Mouse (Mus musculus): ENCODE results near the gene Car12. TPM values are rescaled to one million over a fixed set of nuclear protein-coding genes. Genes with fewer than 3 reads are reported as not detected.
"Not testable (repeated sequence)": the region's sequence is repeated elsewhere in the genome, so short reads cannot be mapped to it uniquely, and the experiment has no call there.

Car12 gene
- polyA plus RNA-seq, 1 experiment from 2014 or later = 0.81 TPM

DNA sequence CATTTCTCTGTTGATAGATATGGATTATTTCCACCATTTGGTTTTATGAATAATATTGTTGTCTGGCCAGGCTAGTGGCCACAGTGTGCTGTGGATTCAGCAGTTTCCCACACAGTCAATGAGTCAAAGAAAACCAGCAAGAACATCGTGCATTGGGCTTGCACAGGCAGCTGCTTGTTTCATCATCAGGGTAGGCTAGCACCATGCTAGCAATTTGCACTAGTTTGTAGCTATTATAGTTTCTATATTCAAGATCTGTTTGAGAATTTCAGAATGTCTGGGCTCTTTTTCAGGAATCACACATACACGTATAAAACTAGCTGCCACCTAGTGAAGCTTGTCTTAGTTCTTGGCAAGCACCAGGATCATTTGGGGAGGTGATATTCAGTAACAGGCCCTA, 21.6 kb downstream of the Car12 start:
- Histone ChIP-seq H3K27ac (replicated peaks) (no peak overlapping the region), H3K27me3 (replicated peaks) (no peaks in the 10 kb centered on the region), H3K36me3 (no peaks in the 10 kb centered on the region), H3K4me3 (replicated peaks) (no peak overlapping the region), H3K4me1 (peaks cover 9% of the 10 kb centered on the region), H3K9me3 (replicated peaks) (no peaks in the 10 kb centered on the region), H3K4me2 (no peak overlapping the region), H3K9ac (replicated peaks) (no peak overlapping the region)
- no peak for ATAC-seq (ENCODE audit: low FRiP score)
- WGBS = 92% methylated on average over 2 of the region's 2 CpGs

DNA sequence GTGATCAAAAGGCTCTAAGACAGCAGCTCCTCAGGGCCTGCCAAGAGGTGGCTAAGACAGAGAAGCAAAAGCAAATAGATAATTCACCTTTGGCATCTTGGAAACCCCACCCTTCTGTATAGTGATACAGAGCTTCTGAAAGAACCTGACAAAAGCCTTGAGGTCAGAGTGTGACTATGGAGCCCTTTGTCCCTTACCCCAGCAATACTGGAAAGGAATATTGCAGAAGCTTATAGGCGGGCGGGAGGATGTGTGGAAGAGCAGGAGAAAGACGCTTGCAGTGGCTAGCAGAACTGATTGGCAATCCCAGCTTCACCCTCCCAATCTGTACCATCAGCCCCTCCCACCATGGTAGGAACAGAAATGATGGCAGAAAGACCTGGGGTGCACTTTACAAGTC, 22.5 kb downstream of the Car12 start:
- Histone ChIP-seq H3K4me3 (replicated peaks) (no peak overlapping the region), H3K36me3 (no peaks in the 10 kb centered on the region), H3K27ac (replicated peaks) (no peak overlapping the region), H3K4me2 (no peak overlapping the region), H3K9me3 (replicated peaks) (no peaks in the 10 kb centered on the region), H3K27me3 (replicated peaks) (no peaks in the 10 kb centered on the region), H3K9ac (replicated peaks) (no peak overlapping the region), H3K4me1 (peaks cover 9% of the 10 kb centered on the region)
- no peak for ATAC-seq (ENCODE audit: low FRiP score)
- WGBS = 73% methylated on average over 3 of the region's 3 CpGs

DNA sequence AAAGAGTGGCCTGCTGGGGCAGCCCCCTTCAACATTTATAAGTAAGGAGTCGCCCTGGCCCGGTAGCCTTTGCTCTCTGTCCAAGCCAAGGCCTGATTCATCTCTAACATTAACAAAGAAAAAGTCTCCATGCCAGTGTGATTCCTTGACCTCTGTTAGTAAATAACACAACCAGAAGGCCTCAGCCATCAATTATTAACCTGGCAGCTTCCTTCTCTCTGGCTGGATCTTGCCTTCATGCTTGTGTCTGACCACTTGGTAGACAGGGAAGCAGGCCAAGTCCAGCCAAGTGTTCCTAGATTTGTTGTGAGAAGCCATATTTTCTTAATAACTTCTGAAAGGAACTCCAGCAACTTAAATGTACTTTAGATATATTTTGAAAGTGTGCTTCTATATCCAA, 23.1 kb downstream of the Car12 start:
- H3K27me3 ChIP-seq (replicated peaks) = no peaks in the 10 kb centered on the region
- H3K4me1 ChIP-seq = peaks cover 9% of the 10 kb centered on the region
- H3K4me3 ChIP-seq (replicated peaks) = no peak overlapping the region
- ATAC-seq (ENCODE audit: low FRiP score) = no peak
- no peak overlapping the region for H3K9ac ChIP-seq (replicated peaks)
- H3K27ac ChIP-seq (replicated peaks) = no peak overlapping the region
- H3K9me3 ChIP-seq (replicated peaks) = no peaks in the 10 kb centered on the region
- no peaks in the 10 kb centered on the region for H3K36me3 ChIP-seq
- WGBS = 56% methylated on average over 2 of the region's 2 CpGs
- no peak overlapping the region for H3K4me2 ChIP-seq

DNA sequence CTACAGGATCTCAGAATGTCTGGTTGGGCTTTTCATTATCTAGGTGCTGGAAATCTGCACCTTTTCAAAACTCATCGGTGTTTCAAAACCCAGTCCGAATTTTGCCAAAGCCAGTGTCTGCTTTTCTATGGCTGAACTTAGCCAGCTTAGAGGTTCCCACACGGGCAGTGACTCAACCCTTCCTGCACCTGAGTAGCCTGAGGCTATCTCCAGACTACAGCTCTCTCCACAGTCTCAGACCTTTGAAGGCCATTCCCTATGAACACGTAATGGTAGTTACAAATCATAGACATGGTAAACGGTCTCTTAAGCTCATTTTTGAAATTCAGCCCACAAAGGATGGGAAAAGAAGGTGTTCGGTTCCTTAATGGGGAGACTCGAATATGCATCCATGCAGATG, 26.0 kb downstream of the Car12 start:
- Histone ChIP-seq H3K36me3 (no peaks in the 10 kb centered on the region), H3K4me3 (replicated peaks) (no peak overlapping the region), H3K27ac (replicated peaks) (no peak overlapping the region), H3K4me2 (no peak overlapping the region), H3K9me3 (replicated peaks) (no peaks in the 10 kb centered on the region), H3K4me1 (no peaks in the 10 kb centered on the region), H3K27me3 (replicated peaks) (no peaks in the 10 kb centered on the region), H3K9ac (replicated peaks) (no peak overlapping the region)
- WGBS = 90% methylated on average over 7 of the region's 7 CpGs
- no peak for ATAC-seq (ENCODE audit: low FRiP score)

- H3K4me2 ChIP-seq = no peak overlapping the region
- 90% methylated on average over 2 of the region's 2 CpGs for WGBS
Measured at GRCm38 (mm10) chr9:66744531-66744930, 31.0 kb downstream of the Car12 start.

GRCm38 (mm10) chr9:66748390-66748789, 34.9 kb downstream of the Car12 start:
- Histone ChIP-seq H3K4me2 (no peak overlapping the region), H3K36me3 (no peaks in the 10 kb centered on the region), H3K4me1 (no peaks in the 10 kb centered on the region), H3K27me3 (replicated peaks) (no peaks in the 10 kb centered on the region), H3K9me3 (replicated peaks) (no peaks in the 10 kb centered on the region), H3K4me3 (replicated peaks) (no peak overlapping the region), H3K9ac (replicated peaks) (no peak overlapping the region), H3K27ac (replicated peaks) (no peak overlapping the region)
- WGBS = 66% methylated on average over 15 of the region's 15 CpGs
- no peak for ATAC-seq (ENCODE audit: low FRiP score)

More at GRCm38 (mm10) chr9:66744531-66744930, 31.0 kb downstream of the Car12 start:
- H3K9me3 ChIP-seq (replicated peaks) = no peaks in the 10 kb centered on the region
- H3K9ac ChIP-seq (replicated peaks) = no peak overlapping the region
- no peak overlapping the region for H3K27ac ChIP-seq (replicated peaks)
- H3K27me3 ChIP-seq (replicated peaks) = no peaks in the 10 kb centered on the region
- no peak for ATAC-seq (ENCODE audit: low FRiP score)
- no peak overlapping the region for H3K4me3 ChIP-seq (replicated peaks)
- H3K4me1 ChIP-seq = no peaks in the 10 kb centered on the region
- no peaks in the 10 kb centered on the region for H3K36me3 ChIP-seq

DNA sequence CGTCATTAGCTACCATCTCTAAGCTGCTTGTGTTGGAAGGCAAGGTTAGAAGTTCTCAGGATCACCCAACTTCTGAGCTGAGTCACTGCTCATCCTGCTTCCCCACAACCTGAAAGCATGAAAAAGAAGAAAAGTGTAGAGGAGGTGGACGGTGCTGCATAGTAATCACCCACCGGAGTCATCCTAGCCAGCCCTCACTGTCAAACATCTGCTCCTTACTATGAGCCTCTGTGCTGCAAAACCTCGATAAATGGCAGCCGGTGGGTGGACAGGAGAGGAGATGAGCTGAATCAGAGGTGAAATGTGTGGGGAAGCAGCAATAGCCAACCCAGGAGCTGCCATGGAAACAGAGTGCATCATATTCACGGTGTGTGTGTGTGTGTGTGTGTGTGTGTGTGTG, 39.4 kb downstream of the Car12 start:
- Histone ChIP-seq H3K4me1 (0 out of 2 replicates have a peak, but pooled peaks cover 3% of the 10 kb centered on the region), H3K36me3 (no peaks in the 10 kb centered on the region), H3K27ac (replicated peaks) (no peak overlapping the region; the same call in 1 of the 2 replicates), H3K9ac (replicated peaks) (no peak overlapping the region), H3K27me3 (replicated peaks) (no peaks in the 10 kb centered on the region), H3K4me2 (no peak overlapping the region), H3K4me3 (replicated peaks) (no peak overlapping the region), H3K9me3 (replicated peaks) (no peaks in the 10 kb centered on the region)
- ATAC-seq (ENCODE audit: low FRiP score) = no peak
- 76% methylated on average over 6 of the region's 6 CpGs for WGBS

GRCm38 (mm10) chr9:66760991-66761390, 47.5 kb downstream of the Car12 start:
- no peak for ATAC-seq (ENCODE audit: low FRiP score)
- H3K9me3 ChIP-seq (replicated peaks) = no peaks in the 10 kb centered on the region
- 67% methylated on average over 1 of the region's 1 CpGs for WGBS

GRCm38 (mm10) chr9:66768721-66769120, 55.2 kb downstream of the Car12 start:
- H3K36me3 ChIP-seq = no peaks in the 10 kb centered on the region
- no peaks in the 10 kb centered on the region for H3K9me3 ChIP-seq (replicated peaks)
- H3K27ac ChIP-seq (replicated peaks) = no peak overlapping the region
- no peaks in the 10 kb centered on the region for H3K27me3 ChIP-seq (replicated peaks)
- no peak overlapping the region for H3K4me3 ChIP-seq (replicated peaks)
- no peak overlapping the region for H3K9ac ChIP-seq (replicated peaks)
- no peak for ATAC-seq (ENCODE audit: low FRiP score)
- H3K4me1 ChIP-seq = no peaks in the 10 kb centered on the region
- WGBS = 94% methylated on average over 1 of the region's 1 CpGs
- no peak overlapping the region for H3K4me2 ChIP-seq

More at GRCm38 (mm10) chr9:66760991-66761390, 47.5 kb downstream of the Car12 start:
- H3K27ac ChIP-seq (replicated peaks) = no peak overlapping the region
- H3K36me3 ChIP-seq = no peaks in the 10 kb centered on the region
- no peaks in the 10 kb centered on the region for H3K27me3 ChIP-seq (replicated peaks)
- no peaks in the 10 kb centered on the region for H3K4me1 ChIP-seq
- H3K9ac ChIP-seq (replicated peaks) = no peak overlapping the region
- H3K4me3 ChIP-seq (replicated peaks) = no peak overlapping the region
- no peak overlapping the region for H3K4me2 ChIP-seq

DNA sequence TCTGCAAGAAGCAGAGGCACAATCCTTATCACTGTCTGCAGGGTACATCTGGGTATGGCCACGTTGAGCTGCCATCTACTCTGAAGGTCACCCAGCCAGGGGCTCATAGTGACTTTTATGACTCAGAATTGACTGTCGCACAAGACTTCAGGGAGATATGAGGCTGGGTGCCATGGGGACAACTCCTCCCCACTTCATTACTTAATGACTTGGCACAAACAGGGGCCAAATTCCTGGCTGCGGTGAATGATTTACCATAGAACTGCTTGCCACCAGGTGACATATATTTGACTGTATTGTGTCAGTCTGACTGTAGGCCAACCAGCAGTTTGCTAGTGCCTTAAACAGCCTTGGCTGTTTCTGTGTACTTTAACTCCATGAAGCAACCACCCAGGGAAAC, 55.8 kb downstream of the Car12 start:
- 62% methylated on average over 3 of the region's 3 CpGs for WGBS
- Histone ChIP-seq H3K4me2 (no peak overlapping the region), H3K4me3 (replicated peaks) (no peak overlapping the region), H3K9ac (replicated peaks) (no peak overlapping the region), H3K9me3 (replicated peaks) (no peaks in the 10 kb centered on the region), H3K27me3 (replicated peaks) (no peaks in the 10 kb centered on the region), H3K27ac (replicated peaks) (no peak overlapping the region), H3K4me1 (no peaks in the 10 kb centered on the region), H3K36me3 (no peaks in the 10 kb centered on the region)
- no peak for ATAC-seq (ENCODE audit: low FRiP score)

- no peak for ATAC-seq (ENCODE audit: low FRiP score)
- no peak overlapping the region for H3K4me2 ChIP-seq
- no peak overlapping the region for H3K4me3 ChIP-seq (replicated peaks)
- H3K4me1 ChIP-seq = no peaks in the 10 kb centered on the region
- H3K9me3 ChIP-seq (replicated peaks) = no peaks in the 10 kb centered on the region
- no peak overlapping the region for H3K9ac ChIP-seq (replicated peaks)
- H3K36me3 ChIP-seq = no peaks in the 10 kb centered on the region
- no peaks in the 10 kb centered on the region for H3K27me3 ChIP-seq (replicated peaks)
- no peak overlapping the region for H3K27ac ChIP-seq (replicated peaks)
Measured at GRCm38 (mm10) chr9:66770701-66771100, 57.2 kb downstream of the Car12 start.

DNA sequence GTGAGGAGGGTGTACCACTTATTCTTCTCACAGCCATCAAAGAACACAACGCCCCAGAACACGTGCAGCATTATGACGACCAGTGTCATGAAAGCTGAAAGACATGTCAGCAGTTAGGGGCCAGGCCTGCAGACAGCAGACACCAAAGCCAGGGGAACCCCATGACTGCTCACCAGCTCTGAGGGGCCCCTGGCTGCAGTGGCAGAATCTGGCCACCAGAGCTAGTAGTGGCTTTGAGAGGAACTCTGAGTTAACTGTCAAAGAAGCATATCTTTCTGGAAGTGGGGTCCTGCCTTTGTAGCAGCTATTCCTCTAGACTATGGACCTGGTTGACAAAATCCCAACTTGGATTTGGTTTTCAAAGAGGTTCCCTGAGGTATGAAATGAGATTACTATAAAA, 71.1 kb downstream of the Car12 start:
- WGBS = 71% methylated on average over 1 of the region's 3 CpGs
- not testable (repeated sequence) for H3K27me3 ChIP-seq (replicated peaks); H3K4me2 ChIP-seq; H3K9me3 ChIP-seq (replicated peaks); H3K4me3 ChIP-seq (replicated peaks); H3K27ac ChIP-seq (replicated peaks); H3K36me3 ChIP-seq; H3K9ac ChIP-seq (replicated peaks); H3K4me1 ChIP-seq; ATAC-seq (ENCODE audit: low FRiP score)

GRCm38 (mm10) chr9:66787821-66788220, 74.3 kb downstream of the Car12 start:
- Histone ChIP-seq H3K9ac (replicated peaks) (no peak overlapping the region), H3K27ac (replicated peaks) (no peak overlapping the region), H3K4me1 (no peaks in the 10 kb centered on the region; the same call in 1 of the 2 replicates), H3K4me3 (replicated peaks) (no peak overlapping the region), H3K27me3 (replicated peaks) (no peaks in the 10 kb centered on the region), H3K36me3 (peaks cover 10% of the 10 kb centered on the region), H3K4me2 (no peak overlapping the region), H3K9me3 (replicated peaks) (no peaks in the 10 kb centered on the region)
- 4% methylated on average over 2 of the region's 2 CpGs for WGBS
- no peak for ATAC-seq (ENCODE audit: low FRiP score)
